Comparison of ENCODE assay signal across 9 mouse cellular contexts in genomic region chr17:30454862-30455243, GRCm38 (mm10).
DNase-seq lines count a peak whose midpoint lies in the region; ATAC-seq and TF ChIP-seq lines count a peak whose summit lies in the region.
"Had no signal": no experiment of that assay in that cellular context is flagged by ENCODE, and none has a peak within 500 bp of the region (broad histone marks: within the 10 kb centered on the region; RNA-seq: fewer than 3 reads in every experiment).

No protein-coding gene starts in this region.

- no peaks in the 10 kb centered on the region for H3K9me3 ChIP-seq in kidney, embryonic 15.5 days (replicated peaks)
- H3K9me3 ChIP-seq in MEL (replicated peaks; ENCODE audit: insufficient read depth, low read length): no peaks in the 10 kb centered on the region
- H3K9me3 ChIP-seq in midbrain, postnatal 0 days (ENCODE audit: low read length): no peaks in the 10 kb centered on the region

- DNase-seq in kidney, adult 11 months: peak; percentile 34
- DNase-seq in MEL (ENCODE audit: low read depth, low spot score): peak; percentile 85
- peak; percentile 80 for DNase-seq in cerebellum, adult 8-10 months
- peak; percentile 76 for DNase-seq in gastrocnemius, postnatal 10 days
- peak; percentile 65 for DNase-seq in layer of hippocampus, adult 9-11 months
- DNase-seq in midbrain, postnatal 0 days (ENCODE audit: low spot score): peak; percentile 85
- DNase-seq in thymus, postnatal 36 days: peak; percentile 61 to 67

- ATAC-seq in kidney, embryonic 15.5 days (replicated peaks; ENCODE audit: low FRiP score): no peak
- ATAC-seq in midbrain, postnatal 0 days (ENCODE audit: low FRiP score): no peak

- no peak for TF ChIP-seq POLR2A in MEL (IDR thresholded peaks at IDR 0.05; ENCODE audit: control insufficient read depth in 1 of 2, insufficient read depth in 1 of 2, low read depth in 1 of 2, low read length in 2 of 2, poor library complexity in 1 of 2)

- no peak overlapping the region for H3K27ac ChIP-seq in kidney, embryonic 15.5 days
- no peak overlapping the region for H3K27ac ChIP-seq in MEL (ENCODE audit: control insufficient read depth, low read depth, low read length)
- H3K27ac ChIP-seq in midbrain, postnatal 0 days (ENCODE audit: low read depth, low read length): no peak overlapping the region

- peak; percentile 95 to 97 (median 96) for TF ChIP-seq CTCF in MEL (IDR thresholded peaks at IDR 0.05 in 2 of 3, conservative IDR thresholded peaks at IDR 0.05 in 1 of 3; ENCODE audit: control insufficient read depth in 1 of 3, insufficient read depth in 1 of 3, low read depth in 2 of 3, low read length in 3 of 3, poor library complexity in 1 of 3, severe bottlenecking in 1 of 3)
- TF ChIP-seq CTCF in midbrain, postnatal 0 days (IDR thresholded peaks at IDR 0.05): peak; percentile 91

- no peak overlapping the region for H3K4me2 ChIP-seq in kidney, embryonic 15.5 days
- no peak overlapping the region for H3K4me2 ChIP-seq in midbrain, postnatal 0 days (ENCODE audit: low read depth, low read length, poor library complexity, severe bottlenecking)

- no peaks in the 10 kb centered on the region for H3K27me3 ChIP-seq in kidney, embryonic 15.5 days
- no peaks in the 10 kb centered on the region for H3K27me3 ChIP-seq in MEL (ENCODE audit: control insufficient read depth in 1 of 2, insufficient read depth in 2 of 2, low read length in 2 of 2)
- H3K27me3 ChIP-seq in midbrain, postnatal 0 days (ENCODE audit: insufficient read depth, low read length): no peaks in the 10 kb centered on the region

- H3K36me3 ChIP-seq in kidney, embryonic 15.5 days: no peaks in the 10 kb centered on the region
- H3K36me3 ChIP-seq in MEL (ENCODE audit: control insufficient read depth in 1 of 2, insufficient read depth in 2 of 2, low read length in 2 of 2): no peaks in the 10 kb centered on the region
- no peaks in the 10 kb centered on the region for H3K36me3 ChIP-seq in midbrain, postnatal 0 days (ENCODE audit: insufficient read depth, low read length)

- no peak overlapping the region for H3K9ac ChIP-seq in kidney, embryonic 15.5 days
- H3K9ac ChIP-seq in MEL (ENCODE audit: control insufficient read depth, low read depth, low read length, poor library complexity, severe bottlenecking): no peak overlapping the region
- no peak overlapping the region for H3K9ac ChIP-seq in midbrain, postnatal 0 days (replicated peaks; ENCODE audit: low read length, poor library complexity, severe bottlenecking)

- H3K79me2 ChIP-seq in MEL (ENCODE audit: control insufficient read depth, insufficient read depth, low read length, poor library complexity): no peaks in the 10 kb centered on the region

- WGBS in kidney, embryonic 15.5 days: 29% methylated on average over 3 of the region's 3 CpGs
- 14% methylated on average over 3 of the region's 3 CpGs for WGBS in midbrain, postnatal 0 days

- no peak overlapping the region for H3K4me3 ChIP-seq in kidney, embryonic 15.5 days (replicated peaks)
- H3K4me3 ChIP-seq in MEL (ENCODE audit: control insufficient read depth in 1 of 2, insufficient read depth in 1 of 2, low read depth in 2 of 2, low read length in 2 of 2): no peak overlapping the region
- no peak overlapping the region for H3K4me3 ChIP-seq in midbrain, postnatal 0 days (ENCODE audit: low read depth, low read length)
- H3K4me3 ChIP-seq: myocyte had no signal

- peak; percentile 99 for TF ChIP-seq RAD21 in MEL (IDR thresholded peaks at IDR 0.05; ENCODE audit: low read depth, low read length)

- no peak for TF ChIP-seq EP300 in MEL (IDR thresholded peaks at IDR 0.05; ENCODE audit: low read depth in 1 of 2, low read length in 2 of 2)

- peaks cover 8% of the 10 kb centered on the region; the same call in 1 of the 2 replicates for H3K4me1 ChIP-seq in kidney, embryonic 15.5 days
- H3K4me1 ChIP-seq in MEL (ENCODE audit: control insufficient read depth in 1 of 2, insufficient read depth in 2 of 2, low read length in 2 of 2): no peaks in the 10 kb centered on the region
- no peaks in the 10 kb centered on the region; the same call in 1 of the 2 replicates for H3K4me1 ChIP-seq in midbrain, postnatal 0 days (ENCODE audit: insufficient read depth, low read length)

TF ChIP-seq in MEL, 35 proteins besides CTCF, POLR2A, EP300 and RAD21:
- peak; percentile 98 for TF ChIP-seq ZC3H11A (IDR thresholded peaks at IDR 0.05; ENCODE audit: low read depth, low read length)
- no peak for TF ChIP-seq MAX (IDR thresholded peaks at IDR 0.05; ENCODE audit: low read length)
- peak; percentile 55 for TF ChIP-seq GATA1 (IDR thresholded peaks at IDR 0.05; ENCODE audit: low read depth, low read length)
- TF ChIP-seq MAZ (IDR thresholded peaks at IDR 0.05; ENCODE audit: low read depth, low read length): no peak
- no peak for TF ChIP-seq MEF2A (IDR thresholded peaks at IDR 0.05; ENCODE audit: extremely low read depth, insufficient replicate concordance, low read depth, low read length, poor library complexity, severe bottlenecking)
- no peak for TF ChIP-seq TAL1 (IDR thresholded peaks at IDR 0.05; ENCODE audit: low read length)
- no peak for TF ChIP-seq ETS1 (IDR thresholded peaks at IDR 0.05; ENCODE audit: low read depth, low read length)
- peak; percentile 73 for TF ChIP-seq ZNF384 (IDR thresholded peaks at IDR 0.05; ENCODE audit: low read depth, low read length)
- no peak for TF ChIP-seq POLR2AphosphoS2 (IDR thresholded peaks at IDR 0.05; ENCODE audit: low read length)
- no peak; the same call in 1 of the 2 replicates for TF ChIP-seq JUND (IDR thresholded peaks at IDR 0.05; ENCODE audit: low read depth, low read length)
- TF ChIP-seq BHLHE40 (IDR thresholded peaks at IDR 0.05; ENCODE audit: borderline replicate concordance, low read depth, low read length): 0 out of 2 replicates have a peak, but pooled peaks have one; percentile 8
- no peak for TF ChIP-seq ELF1 (IDR thresholded peaks at IDR 0.05; ENCODE audit: low read depth, low read length)
- TF ChIP-seq POLR2AphosphoS5 (IDR thresholded peaks at IDR 0.05; ENCODE audit: borderline replicate concordance, low read depth, low read length): no peak
- peak; percentile 98 for TF ChIP-seq SMC3 (IDR thresholded peaks at IDR 0.05; ENCODE audit: low read depth, low read length)
- TF ChIP-seq USF1 (IDR thresholded peaks at IDR 0.05; ENCODE audit: low read depth, low read length): no peak
- no peak for TF ChIP-seq E2F4 (IDR thresholded peaks at IDR 0.05; ENCODE audit: borderline replicate concordance, low read depth, low read length)
- TF ChIP-seq GABPA (IDR thresholded peaks at IDR 0.05; ENCODE audit: low read depth, low read length): no peak
- TF ChIP-seq TBP (IDR thresholded peaks at IDR 0.05; ENCODE audit: low read depth, low read length): peak; percentile 12; the same call in 1 of the 2 replicates
- no peak for TF ChIP-seq ZKSCAN1 (IDR thresholded peaks at IDR 0.05; ENCODE audit: low read depth, low read length)
- no peak for TF ChIP-seq NRF1 (IDR thresholded peaks at IDR 0.05; ENCODE audit: insufficient read depth, low read depth, low read length, poor library complexity, severe bottlenecking)
- no peak for TF ChIP-seq NELFE (IDR thresholded peaks at IDR 0.05; ENCODE audit: low read depth, low read length)
- TF ChIP-seq RCOR1 (IDR thresholded peaks at IDR 0.05; ENCODE audit: low read depth, low read length): no peak
- peak; percentile 57; the same call in 1 of the 2 replicates for TF ChIP-seq SIN3A (IDR thresholded peaks at IDR 0.05; ENCODE audit: low read length)
- no peak for TF ChIP-seq CHD2 (IDR thresholded peaks at IDR 0.05; ENCODE audit: low read length)
- no peak for TF ChIP-seq HCFC1 (IDR thresholded peaks at IDR 0.05; ENCODE audit: low read depth, low read length)
- TF ChIP-seq ZMIZ1 (IDR thresholded peaks at IDR 0.05; ENCODE audit: low read depth, low read length): no peak

Comparison
In these comparisons a context has a peak if more than half of its experiments do, and no peak if none do; other contexts are left out.
1. DNase-seq: peak in every context shown above with its lines; median percentile 85 in MEL; 85 in midbrain, postnatal 0 days; 80 in cerebellum, adult 8-10 months; 76 in gastrocnemius, postnatal 10 days; 65 in layer of hippocampus, adult 9-11 months; 64 in thymus, postnatal 36 days; 34 in kidney, adult 11 months.